Mouse (Mus musculus): ENCODE results near the gene Pqlc2. TPM values are rescaled to one million over a fixed set of nuclear protein-coding genes. Genes with fewer than 3 reads are reported as not detected.

The Pqlc2 gene
- polyA plus RNA-seq, 1 experiment from 2014 or later = 20.9 TPM

DNA sequence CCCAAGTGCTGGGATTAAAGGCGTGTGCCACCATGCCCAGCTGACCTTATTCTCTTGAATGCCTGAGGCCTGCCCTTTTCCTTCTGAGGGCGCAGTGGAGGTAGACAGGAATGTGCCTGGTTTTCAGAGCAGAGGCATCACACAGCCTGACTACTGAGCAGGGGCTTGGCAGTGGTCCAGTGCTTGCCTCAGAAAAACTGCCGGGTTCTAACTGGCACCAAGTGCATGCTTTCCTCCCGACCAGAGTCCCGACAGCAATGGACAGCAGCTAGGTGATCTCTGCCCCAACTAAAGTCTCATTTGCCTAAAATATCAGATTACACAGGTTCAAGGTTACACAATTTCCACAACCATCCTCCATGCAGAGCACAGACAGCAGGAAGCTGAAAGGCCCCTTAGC is 33.2 kb upstream of the Pqlc2 start:
- no peak overlapping the region for H3K9ac ChIP-seq (ENCODE audit: low read length)
- DNase-seq (ENCODE audit: low spot score) (no peak), ATAC-seq (ENCODE audit: low FRiP score, low TSS enrichment) (no peak)
- no peak overlapping the region for H3K27ac ChIP-seq (replicated peaks)
- no peak overlapping the region for H3K4me2 ChIP-seq (replicated peaks; ENCODE audit: low read depth)
- no peaks in the 10 kb centered on the region for H3K9me3 ChIP-seq (ENCODE audit: control insufficient read depth, low read length)
- WGBS = 52% methylated on average over 5 of the region's 5 CpGs
- no peaks in the 10 kb centered on the region for H3K27me3 ChIP-seq (ENCODE audit: control insufficient read depth, insufficient read depth, low read length)
- H3K4me1 ChIP-seq (replicated peaks; ENCODE audit: control insufficient read depth, insufficient read depth) = no peaks in the 10 kb centered on the region
- no peak overlapping the region for H3K4me3 ChIP-seq (ENCODE audit: low read depth, low read length)
- H3K36me3 ChIP-seq (ENCODE audit: control insufficient read depth, insufficient read depth, low read length) = peaks cover 5% of the 10 kb centered on the region; the same call in 1 of the 2 replicates
- TF ChIP-seq CTCF (IDR thresholded peaks at IDR 0.05; ENCODE audit: low read depth) (no peak), EP300 (optimal IDR thresholded peaks at IDR 0.05) (no peak)

DNA sequence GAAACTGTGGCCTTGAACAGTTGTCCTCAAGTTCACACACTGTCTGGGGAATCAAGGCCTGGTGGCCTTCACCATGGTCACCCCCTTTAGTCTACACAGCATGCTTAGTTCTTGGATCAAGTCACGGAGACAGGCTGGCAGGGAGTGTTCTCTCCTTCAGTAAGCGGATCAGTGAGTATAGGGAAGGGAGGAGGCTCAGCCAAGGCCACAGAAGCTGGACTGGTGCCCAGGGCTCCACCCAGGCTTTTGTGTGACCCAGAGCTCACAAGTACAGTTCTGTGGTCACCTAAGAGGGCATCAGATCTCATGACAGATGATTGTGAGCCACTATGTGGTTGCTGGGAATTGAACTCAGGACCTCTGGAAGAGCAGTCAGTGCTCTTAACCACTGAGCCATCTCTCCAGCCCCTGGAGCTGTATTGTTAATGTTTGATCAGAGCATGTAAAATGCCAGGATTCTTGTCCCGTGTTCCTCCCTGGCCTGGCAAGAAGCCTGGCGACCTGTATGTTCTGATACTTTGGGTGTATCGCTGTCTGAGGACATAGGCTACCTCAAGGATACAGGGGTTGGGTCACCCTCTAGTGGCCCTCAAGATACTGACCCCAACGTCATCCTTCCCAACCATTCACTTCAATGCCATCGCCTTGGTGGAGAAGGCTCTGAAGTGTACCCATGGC is 31.2 kb upstream of the Pqlc2 start:
- H3K4me2 ChIP-seq (replicated peaks; ENCODE audit: low read depth) = no peak overlapping the region
- no peak overlapping the region for H3K9ac ChIP-seq (ENCODE audit: low read length)
- DNase-seq (ENCODE audit: low spot score) (peak; percentile 70), ATAC-seq (ENCODE audit: low FRiP score, low TSS enrichment) (peak; percentile 43; the same call in 1 of the 2 replicates)
- TF ChIP-seq EP300 (optimal IDR thresholded peaks at IDR 0.05) (no peak), CTCF (IDR thresholded peaks at IDR 0.05; ENCODE audit: low read depth) (no peak)
- H3K27ac ChIP-seq (replicated peaks) = no peak overlapping the region
- H3K4me1 ChIP-seq (replicated peaks; ENCODE audit: control insufficient read depth, insufficient read depth) = peaks cover 2% of the 10 kb centered on the region; the same call in 1 of the 2 replicates
- H3K27me3 ChIP-seq (ENCODE audit: control insufficient read depth, insufficient read depth, low read length) = no peaks in the 10 kb centered on the region
- 62% methylated on average over 7 of the region's 7 CpGs for WGBS
- H3K9me3 ChIP-seq (ENCODE audit: control insufficient read depth, low read length) = no peaks in the 10 kb centered on the region
- no peak overlapping the region for H3K4me3 ChIP-seq (ENCODE audit: low read depth, low read length)
- no peaks in the 10 kb centered on the region; the same call in 1 of the 2 replicates for H3K36me3 ChIP-seq (ENCODE audit: control insufficient read depth, insufficient read depth, low read length)

DNA sequence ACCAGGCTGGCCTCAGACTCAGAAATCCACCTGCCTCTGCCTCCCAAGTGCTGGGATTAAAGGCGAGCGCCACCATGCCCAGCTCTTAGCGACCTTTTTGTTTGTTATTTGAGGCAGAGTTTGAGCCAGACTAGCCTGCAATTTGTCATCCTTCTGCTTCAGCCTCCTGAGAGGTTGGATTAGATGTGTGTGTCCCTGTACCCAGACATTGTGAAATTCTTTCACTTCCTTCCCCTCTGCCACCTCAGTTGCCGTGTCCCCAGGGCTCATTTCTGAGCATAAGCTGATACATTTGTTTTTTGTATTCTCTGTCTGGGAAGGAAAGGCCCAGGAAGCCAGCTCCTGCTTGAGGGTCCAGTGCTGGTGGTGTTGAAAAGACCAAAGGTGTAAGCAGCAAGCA is 30.3 kb upstream of the Pqlc2 start:
- no peak for ATAC-seq (ENCODE audit: low FRiP score, low TSS enrichment)
- no peaks in the 10 kb centered on the region for H3K36me3 ChIP-seq (ENCODE audit: control insufficient read depth, insufficient read depth, low read length)
- H3K4me3 ChIP-seq (ENCODE audit: low read depth, low read length) = no peak overlapping the region
- H3K9me3 ChIP-seq (ENCODE audit: control insufficient read depth, low read length) = no peaks in the 10 kb centered on the region
- TF ChIP-seq EP300 (optimal IDR thresholded peaks at IDR 0.05) = no peak
- no peak for TF ChIP-seq CTCF (IDR thresholded peaks at IDR 0.05; ENCODE audit: low read depth)
- H3K27ac ChIP-seq (replicated peaks) = no peak overlapping the region
- no peaks in the 10 kb centered on the region for H3K27me3 ChIP-seq (ENCODE audit: control insufficient read depth, insufficient read depth, low read length)
- no peak for DNase-seq (ENCODE audit: low spot score)
- H3K4me2 ChIP-seq (replicated peaks; ENCODE audit: low read depth) = no peak overlapping the region
- 65% methylated on average over 4 of the region's 4 CpGs for WGBS
- peaks cover 2% of the 10 kb centered on the region; the same call in 1 of the 2 replicates for H3K4me1 ChIP-seq (replicated peaks; ENCODE audit: control insufficient read depth, insufficient read depth)
- no peak overlapping the region for H3K9ac ChIP-seq (ENCODE audit: low read length)

DNA sequence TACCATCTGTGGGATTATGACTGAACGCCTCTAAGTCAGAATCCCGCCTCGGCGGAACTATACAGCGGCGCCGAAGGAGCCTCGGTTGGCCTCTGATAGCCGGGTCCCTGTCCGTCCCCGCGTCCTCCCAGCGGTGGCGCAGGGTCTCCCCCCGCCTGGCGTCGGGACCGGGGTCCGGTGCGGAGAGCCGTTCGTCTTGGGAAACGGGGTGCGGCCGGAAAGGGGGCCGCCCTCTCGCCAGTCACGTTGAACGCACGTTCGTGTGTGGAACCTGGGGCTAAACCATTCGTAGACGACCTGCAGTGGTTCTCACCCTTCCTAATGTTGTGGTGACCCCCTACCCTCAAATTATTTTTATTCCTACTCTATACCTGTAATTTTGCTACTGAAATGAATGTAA is 27.6 kb upstream of the Pqlc2 start:
- DNase-seq (ENCODE audit: low spot score) = no peak
- WGBS = 47% methylated on average over 33 of the region's 33 CpGs
- TF ChIP-seq CTCF (IDR thresholded peaks at IDR 0.05; ENCODE audit: low read depth) (no peak), EP300 (optimal IDR thresholded peaks at IDR 0.05) (no peak)

DNA sequence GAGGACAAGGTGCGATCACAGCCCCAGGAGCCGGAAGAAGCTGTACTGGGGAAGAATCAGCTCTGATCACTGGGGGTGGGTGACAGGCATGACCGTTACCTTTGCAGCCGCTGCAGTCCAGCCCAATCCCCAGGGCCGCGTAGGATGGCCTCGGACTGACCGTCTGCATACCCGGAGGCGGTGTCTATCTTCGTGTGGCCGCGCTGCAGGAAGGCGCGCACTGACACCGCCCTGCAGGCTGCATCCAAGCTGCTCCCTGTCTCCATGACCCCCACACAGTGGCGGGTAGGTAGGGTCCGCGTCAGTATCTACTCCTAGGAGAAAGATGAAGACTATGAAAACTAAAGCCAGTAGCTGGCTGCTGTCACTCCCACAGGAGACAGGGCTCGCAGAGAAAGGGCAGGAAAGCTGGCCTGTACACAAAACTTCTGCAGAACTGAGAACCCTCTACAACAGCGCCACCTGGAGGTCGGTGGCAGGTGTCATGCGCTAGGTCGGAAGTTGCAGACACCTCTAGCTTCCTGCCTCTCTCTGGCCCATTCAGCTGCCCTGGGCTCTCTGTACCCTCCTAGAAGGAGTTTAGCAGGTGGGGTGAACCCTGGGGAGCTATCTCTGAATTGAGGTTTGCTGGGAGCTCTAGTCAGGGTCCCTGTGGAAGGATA is 26.4 kb upstream of the Pqlc2 start:
- peak; percentile 92 for DNase-seq (ENCODE audit: low spot score)
- Histone ChIP-seq H3K4me1 (replicated peaks; ENCODE audit: control insufficient read depth, insufficient read depth) (peaks cover 2% of the 10 kb centered on the region; the same call in 1 of the 2 replicates), H3K4me3 (ENCODE audit: low read depth, low read length) (no peak overlapping the region), H3K9me3 (ENCODE audit: control insufficient read depth, low read length) (no peaks in the 10 kb centered on the region), H3K36me3 (ENCODE audit: control insufficient read depth, insufficient read depth, low read length) (no peaks in the 10 kb centered on the region), H3K27me3 (ENCODE audit: control insufficient read depth, insufficient read depth, low read length) (no peaks in the 10 kb centered on the region), H3K4me2 (replicated peaks; ENCODE audit: low read depth) (peak overlapping the region; percentile 52), H3K27ac (replicated peaks) (no peak overlapping the region), H3K9ac (ENCODE audit: low read length) (no peak overlapping the region; the same call in 1 of the 2 replicates)
- TF ChIP-seq CTCF (IDR thresholded peaks at IDR 0.05; ENCODE audit: low read depth) (peak; percentile 87), EP300 (optimal IDR thresholded peaks at IDR 0.05) (no peak)
- WGBS = 16% methylated on average over 24 of the region's 24 CpGs
- ATAC-seq (ENCODE audit: low FRiP score, low TSS enrichment) = peak; percentile 61

More for the DNA sequence above, 27.6 kb upstream of the Pqlc2 start:
- Histone ChIP-seq H3K9ac (ENCODE audit: low read length) (no peak overlapping the region), H3K36me3 (ENCODE audit: control insufficient read depth, insufficient read depth, low read length) (no peaks in the 10 kb centered on the region), H3K27ac (replicated peaks) (no peak overlapping the region), H3K4me1 (replicated peaks; ENCODE audit: control insufficient read depth, insufficient read depth) (peaks cover 2% of the 10 kb centered on the region; the same call in 1 of the 2 replicates), H3K9me3 (ENCODE audit: control insufficient read depth, low read length) (no peaks in the 10 kb centered on the region), H3K27me3 (ENCODE audit: control insufficient read depth, insufficient read depth, low read length) (no peaks in the 10 kb centered on the region), H3K4me3 (ENCODE audit: low read depth, low read length) (no peak overlapping the region), H3K4me2 (replicated peaks; ENCODE audit: low read depth) (no peak overlapping the region)
- ATAC-seq (ENCODE audit: low FRiP score, low TSS enrichment) = no peak

DNA sequence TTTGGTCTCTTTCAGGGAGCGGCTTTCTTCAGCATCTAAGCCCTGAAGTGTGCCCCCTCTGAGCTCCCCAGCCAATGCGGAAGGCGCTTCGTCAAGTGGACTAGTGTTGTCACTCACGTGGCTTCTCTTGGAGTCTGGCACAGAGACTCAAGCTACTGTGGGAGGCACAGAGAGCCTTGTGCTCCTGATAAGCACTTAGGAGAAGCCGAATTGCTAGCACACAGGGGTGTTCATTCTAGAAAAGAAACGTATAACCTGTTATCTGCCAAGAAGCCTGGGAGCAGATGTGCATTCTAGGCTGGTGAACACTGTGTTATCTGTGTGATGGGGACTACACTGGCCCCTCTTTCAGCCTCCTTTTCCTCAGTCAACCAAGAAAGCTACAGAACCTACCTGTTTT is 25.0 kb upstream of the Pqlc2 start:
- no peaks in the 10 kb centered on the region for H3K27me3 ChIP-seq (ENCODE audit: control insufficient read depth, insufficient read depth, low read length)
- H3K4me1 ChIP-seq (replicated peaks; ENCODE audit: control insufficient read depth, insufficient read depth) = peaks cover 2% of the 10 kb centered on the region; the same call in 1 of the 2 replicates
- ATAC-seq (ENCODE audit: low FRiP score, low TSS enrichment) = no peak
- no peak overlapping the region for H3K4me3 ChIP-seq (ENCODE audit: low read depth, low read length)
- H3K27ac ChIP-seq (replicated peaks) = no peak overlapping the region
- no peak for TF ChIP-seq CTCF (IDR thresholded peaks at IDR 0.05; ENCODE audit: low read depth)
- no peak overlapping the region for H3K9ac ChIP-seq (ENCODE audit: low read length)
- no peak overlapping the region for H3K4me2 ChIP-seq (replicated peaks; ENCODE audit: low read depth)
- H3K36me3 ChIP-seq (ENCODE audit: control insufficient read depth, insufficient read depth, low read length) = no peaks in the 10 kb centered on the region
- 54% methylated on average over 7 of the region's 7 CpGs for WGBS
- no peak for DNase-seq (ENCODE audit: low spot score)
- no peaks in the 10 kb centered on the region for H3K9me3 ChIP-seq (ENCODE audit: control insufficient read depth, low read length)

All from stomach, postnatal 0 days (tissue).